Mouse (Mus musculus) stomach, embryonic 14.5 days (tissue): ENCODE measurements around the gene Prdm15. TPM values are rescaled to one million over a fixed set of nuclear protein-coding genes. Genes with fewer than 3 reads are reported as not detected.

Experiments
- ATAC-seq: fragments of 200-750 bp; cut with Nextera tagmentation; 2 replicates; pipeline ENCODE4 v1.8.0; 2017; ENCODE audit warnings: low read depth, moderate TSS enrichment; ENCODE audit not compliant: insufficient number of reproducible peaks, insufficient read depth, low FRiP score
- H3K27ac ChIP-seq: fragments of 300-500 bp; sonication (generic); 2 replicates; pipeline ENCODE4 v1.5.1; 2014; ENCODE audit warnings: mild to moderate bottlenecking, low read length, moderate library complexity, mixed read lengths
- H3K27me3 ChIP-seq: fragments of 300-500 bp; sonication (generic); 2 replicates; pipeline ENCODE4 v1.6.1; 2014; ENCODE audit warnings: low read length, control low read depth, mixed read lengths; ENCODE audit not compliant: control insufficient read depth, insufficient read depth
- H3K36me3 ChIP-seq: fragments of 300-500 bp; sonication (generic); 2 replicates; pipeline ENCODE4 v1.6.1; 2014; ENCODE audit warnings: mild to moderate bottlenecking, control low read depth, low read length, moderate library complexity, mixed read lengths; ENCODE audit not compliant: control insufficient read depth, insufficient read depth
- H3K4me1 ChIP-seq: fragments of 300-500 bp; sonication (generic); 2 replicates; pipeline ENCODE4 v1.6.1; 2014; ENCODE audit warnings: low read length, control low read depth, mixed read lengths; ENCODE audit not compliant: control insufficient read depth, insufficient read depth
- H3K4me2 ChIP-seq: fragments of 300-500 bp; sonication (generic); replicated peaks from 2 replicates; pipeline ENCODE4 v1.6.1; 2014; ENCODE audit warnings: low read depth, low read length, control low read depth
- H3K4me3 ChIP-seq: fragments of 300-500 bp; sonication (generic); 2 replicates; pipeline ENCODE4 v1.5.1; 2014; ENCODE audit warnings: low read depth, low read length, control low read depth
- H3K9ac ChIP-seq: fragments of 300-500 bp; sonication (generic); replicated peaks from 2 replicates; pipeline ENCODE4 v1.6.1; 2014; ENCODE audit warnings: low read depth, mild to moderate bottlenecking, control low read depth, low read length, moderate library complexity, mixed read lengths
- H3K9me3 ChIP-seq: fragments of 300-500 bp; sonication (generic); 2 replicates; pipeline ENCODE4 v1.6.1; 2016; ENCODE audit warnings: low read depth, low read length, control low read depth; ENCODE audit not compliant: control insufficient read depth
- WGBS: fragments of 180-500 bp; shearing (Covaris S2); extraction: QIAGEN DNeasy Blood & Tissue Kit; methylation state at CpG from one replicate; pipeline ENCODE4 v1.1.7; 2014; 5-methylcytosine and 5-hydroxymethylcytosine counted together
- polyA plus RNA-seq: library from polyadenylated mRNA; unstranded; fragments of >200 nt; fragmentation: Nextera tagmentation; extraction: Ambion mirVana; gene quantifications from 2 replicates; pipeline ENCODE4 v1.2.1, GENCODE M21; 2014

Prdm15 gene
- 11.0 and 11.6 TPM in 2 replicates for polyA plus RNA-seq

- Histone ChIP-seq H3K36me3 (no peaks in the 10 kb centered on the region; the same call in 1 of the 2 replicates), H3K27me3 (no peaks in the 10 kb centered on the region), H3K4me1 (peaks cover 10% of the 10 kb centered on the region; the same call in 1 of the 2 replicates), H3K9me3 (no peaks in the 10 kb centered on the region), H3K9ac (peak within 1 kb of the TSS; percentile 94), H3K4me3 (peak within 1 kb of the TSS; percentile 65), H3K27ac (peak within 1 kb of the TSS; percentile 98), H3K4me2 (peak within 1 kb of the TSS; percentile 63)
- peak; percentile 85 for ATAC-seq
- under 1% methylated on average over 31 of the region's 31 CpGs for WGBS
Observed at GRCm38 (mm10) chr16:97851741-97852319, at the start of gene Prdm15. Gene Prdm15 (minus strand): TSS chr16:97851850.

- ATAC-seq: no peak
- Histone ChIP-seq H3K27ac (no peak overlapping the region), H3K27me3 (no peaks in the 10 kb centered on the region), H3K4me3 (no peak overlapping the region), H3K36me3 (no peaks in the 10 kb centered on the region), H3K9me3 (no peaks in the 10 kb centered on the region), H3K9ac (no peak overlapping the region), H3K4me1 (peaks cover 4% of the 10 kb centered on the region; the same call in 1 of the 2 replicates), H3K4me2 (no peak overlapping the region)
- WGBS: 57% methylated on average over 5 of the region's 5 CpGs
Observed at GRCm38 (mm10) chr16:97897346-97898024, 45.8 kb upstream of the Prdm15 start.

- Histone ChIP-seq H3K36me3 (peaks cover 4% of the 10 kb centered on the region; the same call in 1 of the 2 replicates), H3K9ac (no peak overlapping the region), H3K27me3 (no peaks in the 10 kb centered on the region), H3K4me3 (no peak overlapping the region), H3K4me1 (no peaks in the 10 kb centered on the region), H3K9me3 (no peaks in the 10 kb centered on the region), H3K27ac (no peak overlapping the region), H3K4me2 (no peak overlapping the region)
- ATAC-seq: no peak
Observed at GRCm38 (mm10) chr16:97887762-97888161, 36.1 kb upstream of the Prdm15 start.

DNA sequence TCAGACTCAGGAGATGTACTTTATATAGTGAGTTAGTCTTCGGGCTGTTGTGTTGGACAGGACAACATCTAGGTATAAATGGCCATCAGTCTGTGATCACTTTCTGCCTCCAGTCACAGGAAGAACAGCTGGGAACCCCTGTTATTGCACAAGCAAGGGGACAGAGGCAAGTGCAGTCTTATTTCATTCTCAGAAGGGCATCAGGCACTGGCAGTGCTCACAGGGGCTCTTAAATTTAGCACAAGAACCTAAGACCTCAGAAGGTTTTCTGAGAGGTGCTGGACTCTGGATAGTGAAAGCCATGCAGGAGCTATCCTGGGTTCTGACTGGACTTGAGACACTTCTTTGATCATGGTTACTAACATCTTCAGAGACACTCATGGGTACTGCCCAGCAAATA is 32.0 kb upstream of the Prdm15 start:
- H3K27me3 ChIP-seq: no peaks in the 10 kb centered on the region
- no peaks in the 10 kb centered on the region for H3K4me1 ChIP-seq
- ATAC-seq: no peak
- 88% methylated on average over 1 of the region's 1 CpGs for WGBS
- no peak overlapping the region for H3K27ac ChIP-seq
- H3K36me3 ChIP-seq: no peaks in the 10 kb centered on the region
- no peak overlapping the region for H3K9ac ChIP-seq
- H3K4me3 ChIP-seq: no peak overlapping the region
- no peaks in the 10 kb centered on the region for H3K9me3 ChIP-seq
- no peak overlapping the region for H3K4me2 ChIP-seq

DNA sequence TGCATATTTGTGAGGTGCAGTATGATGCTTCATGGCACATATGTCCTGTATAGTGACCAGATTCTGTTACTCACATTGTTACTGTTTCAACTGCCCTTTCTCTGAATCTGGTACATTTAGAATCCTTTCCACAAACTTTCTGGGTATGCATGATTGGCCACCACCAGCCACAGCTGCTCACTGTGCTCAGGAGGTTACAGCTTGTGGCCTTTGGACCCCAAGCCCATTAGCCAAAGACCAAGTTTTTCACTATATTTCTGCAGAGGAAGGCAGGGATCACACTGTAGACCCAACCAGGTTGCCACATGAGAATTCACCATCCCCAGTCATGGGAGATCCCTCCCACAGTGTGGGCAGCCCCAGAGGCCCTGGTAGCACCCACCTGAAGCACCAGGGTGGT is 31.2 kb upstream of the Prdm15 start:
- Histone ChIP-seq H3K9ac (no peak overlapping the region), H3K27me3 (no peaks in the 10 kb centered on the region), H3K4me2 (no peak overlapping the region), H3K36me3 (no peaks in the 10 kb centered on the region), H3K27ac (no peak overlapping the region), H3K4me1 (no peaks in the 10 kb centered on the region), H3K4me3 (no peak overlapping the region), H3K9me3 (no peaks in the 10 kb centered on the region)
- ATAC-seq: no peak

DNA sequence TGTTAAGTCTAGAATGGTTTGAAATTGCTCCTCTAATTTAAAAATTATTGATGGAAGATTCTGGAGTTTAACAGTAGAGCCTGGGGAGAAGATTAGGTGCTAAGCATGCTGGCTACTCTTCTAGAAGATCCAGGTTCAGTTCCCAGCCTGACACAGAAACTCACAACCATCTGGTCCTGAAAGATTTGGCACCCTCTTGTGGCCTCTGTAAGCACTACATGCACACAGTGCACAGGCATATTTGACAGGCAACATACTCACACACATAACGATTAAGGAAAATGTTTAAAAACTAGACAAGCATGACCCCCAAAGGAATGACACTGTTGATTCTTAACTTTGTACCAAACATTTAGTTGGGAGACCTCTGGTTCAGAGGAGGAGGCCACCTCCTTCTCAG is 27.5 kb upstream of the Prdm15 start:
- Histone ChIP-seq H3K4me2 (no peak overlapping the region), H3K27ac (no peak overlapping the region), H3K4me1 (no peaks in the 10 kb centered on the region), H3K9me3 (no peaks in the 10 kb centered on the region), H3K9ac (no peak overlapping the region), H3K27me3 (no peaks in the 10 kb centered on the region), H3K36me3 (peaks cover 7% of the 10 kb centered on the region), H3K4me3 (no peak overlapping the region)
- ATAC-seq: no peak
- 97% methylated on average over 1 of the region's 1 CpGs for WGBS

- H3K4me1 ChIP-seq: no peaks in the 10 kb centered on the region
- no peaks in the 10 kb centered on the region for H3K27me3 ChIP-seq
- 96% methylated on average over 3 of the region's 3 CpGs for WGBS
- H3K9ac ChIP-seq: no peak overlapping the region
- H3K4me3 ChIP-seq: no peak overlapping the region
- H3K27ac ChIP-seq: no peak overlapping the region
- H3K4me2 ChIP-seq: no peak overlapping the region
- peaks cover 12% of the 10 kb centered on the region for H3K36me3 ChIP-seq
- H3K9me3 ChIP-seq: no peaks in the 10 kb centered on the region
- ATAC-seq: no peak
Observed at GRCm38 (mm10) chr16:97877502-97877901, 25.9 kb upstream of the Prdm15 start.

DNA sequence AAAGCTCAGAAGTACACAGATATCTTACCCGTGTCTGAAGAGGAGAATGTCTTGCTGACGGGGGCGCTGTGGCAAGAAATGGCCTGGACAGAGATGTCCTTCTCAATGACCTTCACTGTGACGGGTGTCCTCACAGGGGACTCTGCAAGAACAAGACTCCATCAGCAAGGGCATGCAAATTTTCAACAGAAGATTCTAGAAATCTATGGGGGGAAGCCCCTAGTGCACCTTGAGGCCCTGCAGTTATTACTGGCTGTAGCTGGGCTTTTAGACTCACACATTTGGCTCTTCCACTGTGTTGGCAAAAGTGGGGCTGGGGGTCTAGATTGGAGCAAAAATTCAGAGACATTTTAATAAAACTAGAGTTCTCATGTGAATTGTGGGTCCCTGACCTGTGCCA is 23.5 kb upstream of the Prdm15 start:
- Histone ChIP-seq H3K4me2 (no peak overlapping the region), H3K27ac (no peak overlapping the region), H3K4me1 (no peaks in the 10 kb centered on the region), H3K9ac (no peak overlapping the region), H3K36me3 (peaks cover 13% of the 10 kb centered on the region), H3K27me3 (no peaks in the 10 kb centered on the region), H3K9me3 (no peaks in the 10 kb centered on the region), H3K4me3 (no peak overlapping the region)
- 93% methylated on average over 4 of the region's 4 CpGs for WGBS
- ATAC-seq: no peak

- Histone ChIP-seq H3K36me3 (peaks cover 18% of the 10 kb centered on the region), H3K27me3 (no peaks in the 10 kb centered on the region), H3K4me1 (no peaks in the 10 kb centered on the region), H3K9me3 (no peaks in the 10 kb centered on the region), H3K4me2 (no peak overlapping the region), H3K4me3 (no peak overlapping the region), H3K27ac (no peak overlapping the region), H3K9ac (no peak overlapping the region)
- 39% methylated on average over 1 of the region's 1 CpGs for WGBS
- ATAC-seq: no peak
Observed at GRCm38 (mm10) chr16:97874376-97874775, 22.7 kb upstream of the Prdm15 start.
